Mouse (Mus musculus) lung, adult 2 months (tissue): Measurements from ENCODE around the gene Esrra.
A peak's percentile ranks its signal among the peaks of the same experiment; 100 is the strongest.

Source experiments
- CTCF ChIP-seq: fragments of 200-500 bp; IDR thresholded peaks from 2 replicates; pipeline ENCODE4 v1.5.1; 2011; ENCODE audit warnings: mild to moderate bottlenecking, low read length, control low read depth; ENCODE audit not compliant: insufficient read depth
- POLR2A ChIP-seq: fragments of 200-500 bp; IDR thresholded peaks from 2 replicates; pipeline ENCODE4 v1.6.1; 2011; ENCODE audit warnings: low read depth, mild to moderate bottlenecking, control low read depth, low read length, borderline replicate concordance; ENCODE audit errors: extremely low read depth

GRCm38 (mm10) chr19:6936299-6936698 is 14.7 kb upstream of the Esrra start:
- 0 out of 2 replicates have a peak, but pooled peaks have one; percentile 29 for TF ChIP-seq CTCF
- no peak for TF ChIP-seq POLR2A
